Mouse (Mus musculus) MEL (cell line): ENCODE results near the gene Hook2. TPM values are rescaled to one million over a fixed set of nuclear protein-coding genes. Genes with fewer than 3 reads are reported as not detected.

Source experiments
- DNase-seq: peaks from one replicate; pipeline ENCODE4 v3.0.0; 2011; ENCODE audit warnings: low read depth, low spot score
- H3K27ac ChIP-seq: 2 replicates; pipeline ENCODE4 v1.5.1; 2012; ENCODE audit warnings: low read depth, mild to moderate bottlenecking, control low read depth, low read length, moderate library complexity; ENCODE audit not compliant: control insufficient read depth
- H3K27me3 ChIP-seq, 2 experiments: fragments of 150-350 bp in 1 of 2; sonication (generic) in 1 of 2; 2 replicates each; pipeline ENCODE4 v1.6.1; 2012; ENCODE audit warnings: low read length in 2 of 2, mild to moderate bottlenecking in 2 of 2, improper control_type of control experiment in 1 of 2, moderate library complexity in 1 of 2; ENCODE audit not compliant: insufficient read depth in 2 of 2, control insufficient read depth in 1 of 2
- H3K36me3 ChIP-seq, 2 experiments: 2 replicates each; pipeline ENCODE4 v1.6.1; 2012 to 2014; ENCODE audit warnings: low read length in 2 of 2, improper control_type of control experiment in 1 of 2, inconsistent platforms in 1 of 2, mild to moderate bottlenecking in 1 of 2; ENCODE audit not compliant: insufficient read depth in 2 of 2, control insufficient read depth in 1 of 2
- H3K4me1 ChIP-seq, 2 experiments: fragments of 150-350 bp in 1 of 2; sonication (generic) in 1 of 2; 2 replicates each; pipeline ENCODE4 v1.6.1; 2012; ENCODE audit warnings: low read length in 2 of 2, improper control_type of control experiment in 1 of 2, mild to moderate bottlenecking in 1 of 2; ENCODE audit not compliant: insufficient read depth in 2 of 2, control insufficient read depth in 1 of 2
- H3K4me3 ChIP-seq, 2 experiments: fragments of 150-350 bp in 1 of 2; sonication (generic) in 1 of 2; 2 replicates each; pipeline ENCODE4 v1.5.1; 2012; ENCODE audit warnings: low read depth in 2 of 2, low read length in 2 of 2, mild to moderate bottlenecking in 2 of 2, moderate library complexity in 2 of 2, control low read depth in 1 of 2, improper control_type of control experiment in 1 of 2; ENCODE audit not compliant: control insufficient read depth in 1 of 2, insufficient read depth in 1 of 2
- H3K79me2 ChIP-seq: 2 replicates; pipeline ENCODE4 v1.6.1; 2012; ENCODE audit warnings: mild to moderate bottlenecking, low read length, moderate library complexity; ENCODE audit not compliant: control insufficient read depth, poor library complexity, insufficient read depth
- H3K9ac ChIP-seq: 2 replicates; pipeline ENCODE4 v1.6.1; 2012; ENCODE audit warnings: low read depth, mild to moderate bottlenecking, control low read depth, low read length, moderate library complexity; ENCODE audit not compliant: control insufficient read depth, poor library complexity, severe bottlenecking
- H3K9me3 ChIP-seq: fragments of 150-350 bp; sonication (generic); replicated peaks from 2 replicates; pipeline ENCODE4 v1.6.1; 2012; ENCODE audit warnings: mild to moderate bottlenecking, low read length, improper control_type of control experiment, moderate library complexity; ENCODE audit not compliant: insufficient read depth
- CHD2 ChIP-seq: IDR thresholded peaks from 2 replicates; pipeline ENCODE4 v1.6.1; 2011; ENCODE audit warnings: low read length, improper control_type of control experiment
- ELF1 ChIP-seq: IDR thresholded peaks from 2 replicates; pipeline ENCODE4 v1.6.1; 2014; ENCODE audit warnings: low read depth, mild to moderate bottlenecking, inconsistent platforms, low read length, improper control_type of control experiment, moderate library complexity
- EP300 ChIP-seq, 2 experiments: IDR thresholded peaks; 2 replicates each; pipeline ENCODE4 v1.6.1; 2011; ENCODE audit warnings: improper control_type of control experiment in 2 of 2, low read length in 2 of 2, low read depth in 1 of 2, mild to moderate bottlenecking in 1 of 2
- ETS1 ChIP-seq: IDR thresholded peaks from 2 replicates; pipeline ENCODE4 v1.6.1; 2012; ENCODE audit warnings: low read depth, mild to moderate bottlenecking, inconsistent platforms, low read length, improper control_type of control experiment, moderate library complexity
- GATA1 ChIP-seq: IDR thresholded peaks from 2 replicates; pipeline ENCODE4 v1.6.1; 2011; ENCODE audit warnings: low read depth, low read length, improper control_type of control experiment
- MAFK ChIP-seq: IDR thresholded peaks from 2 replicates; pipeline ENCODE4 v1.6.1; 2011; ENCODE audit warnings: low read depth, mild to moderate bottlenecking, low read length, improper control_type of control experiment, borderline replicate concordance
- MAX ChIP-seq: IDR thresholded peaks from 2 replicates; pipeline ENCODE4 v1.6.1; 2011; ENCODE audit warnings: low read length, improper control_type of control experiment
- MAZ ChIP-seq: IDR thresholded peaks from 2 replicates; pipeline ENCODE4 v1.6.1; 2012; ENCODE audit warnings: low read depth, mild to moderate bottlenecking, inconsistent platforms, low read length, improper control_type of control experiment
- MEF2A ChIP-seq: IDR thresholded peaks from 2 replicates; pipeline ENCODE4 v1.6.1; 2014; ENCODE audit warnings: low read depth, mild to moderate bottlenecking, inconsistent platforms, low read length, improper control_type of control experiment; ENCODE audit not compliant: poor library complexity, insufficient replicate concordance, severe bottlenecking; ENCODE audit errors: extremely low read depth
- MXI1 ChIP-seq: IDR thresholded peaks from 2 replicates; pipeline ENCODE4 v1.6.1; 2011; ENCODE audit warnings: mild to moderate bottlenecking, low read depth, low read length, improper control_type of control experiment
- MYC ChIP-seq: IDR thresholded peaks from 2 replicates; pipeline ENCODE4 v1.6.1; 2011; ENCODE audit warnings: low read depth, mild to moderate bottlenecking, low read length, improper control_type of control experiment, moderate library complexity
- NRF1 ChIP-seq: IDR thresholded peaks from 2 replicates; pipeline ENCODE4 v1.6.1; 2014; ENCODE audit warnings: low read depth, mild to moderate bottlenecking, inconsistent platforms, low read length, improper control_type of control experiment, moderate library complexity; ENCODE audit not compliant: poor library complexity, insufficient read depth, severe bottlenecking
- RCOR1 ChIP-seq: IDR thresholded peaks from 2 replicates; pipeline ENCODE4 v1.6.1; 2012; ENCODE audit warnings: low read depth, mild to moderate bottlenecking, inconsistent platforms, low read length, improper control_type of control experiment
- SIN3A ChIP-seq: IDR thresholded peaks from 2 replicates; pipeline ENCODE4 v1.6.1; 2012; ENCODE audit warnings: low read length, improper control_type of control experiment, inconsistent platforms
- TAL1 ChIP-seq: IDR thresholded peaks from 2 replicates; pipeline ENCODE4 v1.6.1; 2012; ENCODE audit warnings: mild to moderate bottlenecking, inconsistent platforms, low read length, moderate library complexity, mixed read lengths
- TCF12 ChIP-seq: IDR thresholded peaks from 2 replicates; pipeline ENCODE4 v1.6.1; 2014; ENCODE audit warnings: low read depth, mild to moderate bottlenecking, inconsistent platforms, low read length, improper control_type of control experiment, moderate library complexity
- UBTF ChIP-seq: IDR thresholded peaks from 2 replicates; pipeline ENCODE4 v1.6.1; 2012; ENCODE audit warnings: low read depth, mild to moderate bottlenecking, inconsistent platforms, low read length, improper control_type of control experiment, moderate library complexity, borderline replicate concordance; ENCODE audit not compliant: insufficient read depth
- ZKSCAN1 ChIP-seq: IDR thresholded peaks from 2 replicates; pipeline ENCODE4 v1.6.1; 2012; ENCODE audit warnings: low read depth, mild to moderate bottlenecking, inconsistent platforms, low read length, improper control_type of control experiment, moderate library complexity
- ZMIZ1 ChIP-seq: IDR thresholded peaks from 2 replicates; pipeline ENCODE4 v1.6.1; 2012; ENCODE audit warnings: low read depth, mild to moderate bottlenecking, inconsistent platforms, low read length, improper control_type of control experiment, moderate library complexity
- polyA plus RNA-seq, 2 experiments: library from polyadenylated mRNA; stranded (reverse) in 1 of 2; unstranded in 1 of 2; fragments of >175 nt in 1 of 2; fragments of >200 nt in 1 of 2; gene quantifications; 2 replicates each; pipeline versions ENCODE4 v1.2.1 to v1.2.4; 2012; ENCODE audit warnings: low replicate concordance in 2 of 2, low read depth in 1 of 2; ENCODE audit not compliant: insufficient read length in 2 of 2, insufficient read depth in 1 of 2, missing spikeins in 1 of 2
- total RNA-seq: library from RNA; depleted of rRNA; stranded (reverse); fragments of 300-350 nt; gene quantifications from 2 replicates; pipeline ENCODE4 v1.2.3, GENCODE M21; 2012

The Hook2 gene
- total and polyA plus RNA-seq, 3 experiments: 10.5 to 17.5 TPM; not detected in 1

DNA sequence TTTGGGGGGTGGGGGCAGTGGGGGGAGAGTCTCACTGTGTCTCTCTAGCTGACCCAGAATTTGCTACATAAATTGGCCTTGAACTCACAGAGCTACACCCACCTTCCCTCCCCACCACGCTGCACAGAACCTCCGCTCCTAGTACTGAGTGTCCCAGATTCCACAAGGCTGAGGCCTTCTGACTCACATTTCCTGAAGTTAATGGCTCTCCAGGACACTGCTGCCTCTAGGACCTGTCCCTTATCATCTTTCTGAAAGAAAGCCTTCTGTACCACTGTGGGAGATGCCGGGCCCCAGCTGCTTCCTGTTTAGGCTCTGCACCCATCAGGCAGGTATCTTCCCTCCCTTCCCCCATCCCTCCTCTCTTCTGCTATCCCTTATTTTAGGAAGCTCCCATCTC lies 23.8 kb upstream of the Hook2 start:
- Histone ChIP-seq H3K79me2 (peaks cover 19% of the 10 kb centered on the region), H3K36me3 (peaks cover 1 to 24% of the 10 kb centered on the region in 2 experiments), H3K4me1 (peaks cover 5 to 32% of the 10 kb centered on the region in 2 experiments), H3K27me3 (no peaks in the 10 kb centered on the region), H3K9me3 (no peaks in the 10 kb centered on the region), H3K27ac (peak overlapping the region; percentile 64), H3K9ac (peak overlapping the region; percentile 47), H3K4me3 (peak overlapping the region; percentile 25 to 30)
- DNase-seq: peak; percentile 78
- peak; percentile 61 for TF ChIP-seq MXI1
- 0 out of 2 replicates have a peak, but pooled peaks have one; percentile 35 for TF ChIP-seq GATA1
- 0 out of 2 replicates have a peak, but pooled peaks have one; percentile 21 for TF ChIP-seq MYC
- TF ChIP-seq NRF1: no peak
- peak; percentile 83 for TF ChIP-seq TCF12
- no peak for TF ChIP-seq ZKSCAN1
- TF ChIP-seq UBTF: no peak
- TF ChIP-seq SIN3A: peak; percentile 89
- TF ChIP-seq MEF2A: no peak
- TF ChIP-seq TAL1: peak; percentile 80
- TF ChIP-seq MAZ: peak; percentile 46; the same call in 1 of the 2 replicates
- TF ChIP-seq RCOR1: peak; percentile 61
- no peak for TF ChIP-seq MAFK
- TF ChIP-seq EP300 (IDR thresholded peaks at IDR 0.05; ENCODE audit: low read depth in 1 of 2, low read length in 2 of 2): peak; percentile 67 to 74
- peak; percentile 49; the same call in 1 of the 2 replicates for TF ChIP-seq ZMIZ1
- TF ChIP-seq MAX: peak; percentile 28; the same call in 1 of the 2 replicates
- peak; percentile 68 for TF ChIP-seq ELF1
- TF ChIP-seq CHD2: peak; percentile 42; the same call in 1 of the 2 replicates
- TF ChIP-seq ETS1: peak; percentile 96
